Comparison of ENCODE assay signal across 26 mouse cellular contexts in the genomic region with DNA sequence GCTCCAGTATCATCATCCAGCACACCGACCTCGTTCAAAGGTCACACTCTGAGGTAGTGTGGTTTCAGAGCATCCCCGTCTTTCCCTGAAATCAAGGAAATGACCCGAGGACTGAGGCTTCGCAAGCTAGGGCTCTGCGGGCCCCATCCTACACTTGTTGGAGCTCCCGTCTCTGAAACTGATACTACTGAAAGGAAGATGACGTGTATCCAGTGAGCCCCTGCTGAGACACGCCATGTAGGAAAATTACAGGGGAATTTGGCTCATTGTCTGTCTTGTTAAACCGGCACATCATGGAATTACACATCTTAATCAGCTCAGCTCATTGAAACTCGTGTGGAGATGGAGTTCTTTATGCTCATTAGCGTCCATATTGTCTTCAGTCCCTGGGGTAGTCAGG.
DNase-seq lines count a peak whose midpoint lies in the region; ATAC-seq and TF ChIP-seq lines count a peak whose summit lies in the region.
"Had no signal": no experiment of that assay in that cellular context is flagged by ENCODE, and none has a peak within 500 bp of the region (broad histone marks: within the 10 kb centered on the region; RNA-seq: fewer than 3 reads in every experiment).

No protein-coding gene starts in this region.

- no peak for DNase-seq in hindbrain, embryonic 10.5 days (ENCODE audit: low spot score)
- DNase-seq in midbrain, embryonic 14.5 days, result peak; percentile 38
- no peak for DNase-seq in midbrain, embryonic 11.5 days (ENCODE audit: low spot score, missing footprints)
- peak; percentile 52 for DNase-seq in brain, embryonic 14.5 days (ENCODE audit: low read depth)
- peak; percentile 78 for DNase-seq in retina, postnatal 1 day
- DNase-seq in right cerebral cortex, postnatal 25 days, result no peak
- DNase-seq: adrenal gland, adult 8-10 months; cerebellum, adult 11 months; cerebellum, adult 9-10 months; cerebellum, postnatal 36 days; gastrocnemius, postnatal 25 days; heart, adult 11 months; layer of hippocampus, postnatal 36 days; left cerebral cortex, postnatal 4 days; liver, postnatal 0 days; lung, postnatal 36 days; thymus, postnatal 25 days had no signal

- no peak overlapping the region for H3K9ac ChIP-seq in hindbrain, embryonic 13.5 days
- no peak overlapping the region for H3K9ac ChIP-seq in midbrain, embryonic 14.5 days (replicated peaks; ENCODE audit: low read length)
- no peak overlapping the region for H3K9ac ChIP-seq in midbrain, embryonic 11.5 days (ENCODE audit: low read length)
- H3K9ac ChIP-seq: liver, embryonic 12.5 days; liver, postnatal 0 days; midbrain, embryonic 15.5 days; neural tube, embryonic 12.5 days had no signal

- no peak for TF ChIP-seq POLR2A in brain, embryonic 14.5 days (IDR thresholded peaks at IDR 0.05; ENCODE audit: borderline replicate concordance, extremely low read depth, insufficient read depth, insufficient read length, poor library complexity, severe bottlenecking)

- H3K9me3 ChIP-seq in hindbrain, embryonic 13.5 days, result no peaks in the 10 kb centered on the region
- H3K9me3 ChIP-seq in hindbrain, embryonic 10.5 days, result no peaks in the 10 kb centered on the region
- H3K9me3 ChIP-seq in midbrain, embryonic 14.5 days (ENCODE audit: control insufficient read depth, low read length), result no peaks in the 10 kb centered on the region
- H3K9me3 ChIP-seq in midbrain, embryonic 11.5 days (ENCODE audit: control insufficient read depth, low read length), result no peaks in the 10 kb centered on the region
- H3K9me3 ChIP-seq: liver, embryonic 12.5 days; midbrain, embryonic 15.5 days; neural tube, embryonic 12.5 days had no signal

- H3K4me2 ChIP-seq in hindbrain, embryonic 13.5 days, result no peak overlapping the region
- no peak overlapping the region for H3K4me2 ChIP-seq in midbrain, embryonic 14.5 days (ENCODE audit: low read length)
- H3K4me2 ChIP-seq in midbrain, embryonic 11.5 days, result no peak overlapping the region
- H3K4me2 ChIP-seq: heart, embryonic 11.5 days; liver, embryonic 12.5 days; midbrain, embryonic 15.5 days; neural tube, embryonic 12.5 days had no signal

- ATAC-seq in hindbrain, embryonic 13.5 days (ENCODE audit: low FRiP score), result peak; percentile 52; the same call in 1 of the 2 replicates
- 0 out of 2 replicates have a peak, but pooled peaks have one; percentile 19 for ATAC-seq in midbrain, embryonic 14.5 days (ENCODE audit: low FRiP score, low TSS enrichment)
- ATAC-seq in midbrain, embryonic 11.5 days (ENCODE audit: low FRiP score), result no peak
- ATAC-seq: CD4-positive, CD25-positive, alpha-beta regulatory T cell, adult 4 months; forebrain, embryonic 14.5 days; inflammation-experienced regulatory T-cells, adult 6 months; liver, embryonic 12.5 days; liver, postnatal 0 days; midbrain, embryonic 15.5 days had no signal

- H3K27me3 ChIP-seq in hindbrain, embryonic 13.5 days, result no peaks in the 10 kb centered on the region
- H3K27me3 ChIP-seq in hindbrain, embryonic 10.5 days (ENCODE audit: insufficient read depth, poor library complexity, severe bottlenecking), result no peaks in the 10 kb centered on the region
- H3K27me3 ChIP-seq in midbrain, embryonic 14.5 days (ENCODE audit: control insufficient read depth, insufficient read depth, low read length), result no peaks in the 10 kb centered on the region
- no peaks in the 10 kb centered on the region for H3K27me3 ChIP-seq in midbrain, embryonic 11.5 days (ENCODE audit: control insufficient read depth, insufficient read depth, low read length)
- H3K27me3 ChIP-seq: liver, embryonic 12.5 days; midbrain, embryonic 15.5 days; neural tube, embryonic 12.5 days had no signal

- no peak for TF ChIP-seq CTCF in brain, embryonic 14.5 days (IDR thresholded peaks at IDR 0.05; ENCODE audit: borderline replicate concordance, extremely low read depth, insufficient read depth, insufficient read length)

- H3K4me1 ChIP-seq in hindbrain, embryonic 13.5 days (replicated peaks), result peaks cover 36% of the 10 kb centered on the region
- H3K4me1 ChIP-seq in hindbrain, embryonic 10.5 days (replicated peaks), result peaks cover 48% of the 10 kb centered on the region
- peaks cover 22% of the 10 kb centered on the region; the same call in 1 of the 2 replicates for H3K4me1 ChIP-seq in midbrain, embryonic 14.5 days (ENCODE audit: control insufficient read depth, insufficient read depth, low read length)
- peaks cover 6% of the 10 kb centered on the region; the same call in 1 of the 2 replicates for H3K4me1 ChIP-seq in midbrain, embryonic 11.5 days (ENCODE audit: control insufficient read depth, insufficient read depth, low read length)

- H3K4me3 ChIP-seq in hindbrain, embryonic 13.5 days, result no peak overlapping the region
- no peak overlapping the region for H3K4me3 ChIP-seq in hindbrain, embryonic 10.5 days
- no peak overlapping the region for H3K4me3 ChIP-seq in midbrain, embryonic 14.5 days (replicated peaks; ENCODE audit: low read depth, low read length)
- no peak overlapping the region for H3K4me3 ChIP-seq in midbrain, embryonic 11.5 days (ENCODE audit: low read depth, low read length)
- H3K4me3 ChIP-seq: liver, embryonic 12.5 days; midbrain, embryonic 15.5 days; myocyte; neural tube, embryonic 12.5 days had no signal

- H3K27ac ChIP-seq in hindbrain, embryonic 13.5 days, result no peak overlapping the region
- no peak overlapping the region for H3K27ac ChIP-seq in hindbrain, embryonic 10.5 days
- no peak overlapping the region for H3K27ac ChIP-seq in midbrain, embryonic 14.5 days (replicated peaks; ENCODE audit: low read depth, low read length)
- no peak overlapping the region for H3K27ac ChIP-seq in midbrain, embryonic 11.5 days (ENCODE audit: low read depth, low read length)
- H3K27ac ChIP-seq: liver, embryonic 12.5 days; midbrain, embryonic 15.5 days; neural tube, embryonic 12.5 days had no signal

- 56% methylated on average over 12 of the region's 12 CpGs for WGBS in hindbrain, embryonic 13.5 days
- 61% methylated on average over 12 of the region's 12 CpGs for WGBS in hindbrain, embryonic 10.5 days
- WGBS in midbrain, embryonic 14.5 days, result 49% methylated on average over 12 of the region's 12 CpGs
- 75% methylated on average over 12 of the region's 12 CpGs for WGBS in midbrain, embryonic 11.5 days

- no peaks in the 10 kb centered on the region for H3K36me3 ChIP-seq in hindbrain, embryonic 13.5 days
- H3K36me3 ChIP-seq in hindbrain, embryonic 10.5 days, result peaks cover 13% of the 10 kb centered on the region; the same call in 1 of the 2 replicates
- no peaks in the 10 kb centered on the region for H3K36me3 ChIP-seq in midbrain, embryonic 14.5 days (ENCODE audit: control insufficient read depth, insufficient read depth, low read length)
- H3K36me3 ChIP-seq in midbrain, embryonic 11.5 days (ENCODE audit: control insufficient read depth, insufficient read depth, low read length), result no peaks in the 10 kb centered on the region
- H3K36me3 ChIP-seq: liver, embryonic 12.5 days; midbrain, embryonic 15.5 days; neural tube, embryonic 12.5 days had no signal

Comparison
In these comparisons a context has a peak if more than half of its experiments do, and no peak if none do; other contexts are left out.
1. DNase-seq: peak in midbrain, embryonic 14.5 days (single experiment), brain, embryonic 14.5 days (single experiment) and retina, postnatal 1 day (single experiment); none in hindbrain, embryonic 10.5 days (single experiment), midbrain, embryonic 11.5 days (single experiment) and right cerebral cortex, postnatal 25 days (single experiment).